Mouse (Mus musculus) heart, embryonic 12.5 days (tissue): ENCODE measurements around the gene Ppp2r3a. TPM values are rescaled to one million over a fixed set of nuclear protein-coding genes. Genes with fewer than 3 reads are reported as not detected.
A peak's percentile ranks its signal among the peaks of the same experiment; 100 is the strongest.

Experiments
- ATAC-seq: fragments of 200-750 bp; cut with Nextera tagmentation; 2 replicates; pipeline ENCODE4 v1.8.0; 2017; ENCODE audit warnings: moderate TSS enrichment, moderate library complexity; ENCODE audit not compliant: insufficient number of reproducible peaks, low FRiP score
- H3K27ac ChIP-seq: fragments of 300-500 bp; sonication (generic); 2 replicates; pipeline ENCODE4 v1.5.1; 2016; ENCODE audit warnings: mild to moderate bottlenecking, moderate library complexity; ENCODE audit not compliant: poor library complexity, severe bottlenecking
- H3K27me3 ChIP-seq: fragments of 300-500 bp; sonication (generic); replicated peaks from 2 replicates; pipeline ENCODE4 v1.6.1; 2016; ENCODE audit warnings: mild to moderate bottlenecking, moderate library complexity
- H3K36me3 ChIP-seq: fragments of 300-500 bp; sonication (generic); 2 replicates; pipeline ENCODE4 v1.6.1; 2016; ENCODE audit warnings: mild to moderate bottlenecking, moderate library complexity
- H3K4me1 ChIP-seq: fragments of 300-500 bp; sonication (generic); replicated peaks from 2 replicates; pipeline ENCODE4 v1.6.1; 2016; ENCODE audit warnings: mild to moderate bottlenecking
- H3K4me2 ChIP-seq: fragments of 300-500 bp; sonication (generic); 2 replicates; pipeline ENCODE4 v1.6.1; 2016; ENCODE audit warnings: mild to moderate bottlenecking, moderate library complexity
- H3K4me3 ChIP-seq: fragments of 300-500 bp; sonication (generic); 2 replicates; pipeline ENCODE4 v1.5.1; 2016; ENCODE audit warnings: mild to moderate bottlenecking
- H3K9ac ChIP-seq: fragments of 300-500 bp; sonication (generic); 2 replicates; pipeline ENCODE4 v1.6.1; 2016; ENCODE audit warnings: mild to moderate bottlenecking, moderate library complexity
- H3K9me3 ChIP-seq: fragments of 300-500 bp; sonication (generic); replicated peaks from 2 replicates; pipeline ENCODE4 v1.6.1; 2016; ENCODE audit warnings: mild to moderate bottlenecking, moderate library complexity
- WGBS: fragments of 180-500 bp; shearing (Covaris S2); methylation state at CpG from one replicate; pipeline ENCODE4 v1.1.7; 2016; 5-methylcytosine and 5-hydroxymethylcytosine counted together
- polyA plus RNA-seq: library from polyadenylated mRNA; unstranded; fragments of >200 nt; fragmentation: Nextera tagmentation; extraction: Ambion mirVana; gene quantifications from 2 replicates; pipeline ENCODE4 v1.2.1, GENCODE M21; 2016

Ppp2r3a gene
- polyA plus RNA-seq, 1 experiment from 2014 or later, result 80.5 TPM

- peak; percentile 76 for ATAC-seq
- peak overlapping the region; percentile 89 for H3K4me3 ChIP-seq
- H3K4me2 ChIP-seq, result peak overlapping the region; percentile 93
- WGBS, result under 1% methylated on average over 93 of the region's 100 CpGs
- H3K4me1 ChIP-seq, result peaks cover 22% of the 10 kb centered on the region
- H3K9ac ChIP-seq, result peak overlapping the region; percentile 95
- H3K27ac ChIP-seq, result peak overlapping the region; percentile 98
- 0 out of 2 replicates have a peak, but pooled peaks cover 3% of the 10 kb centered on the region for H3K9me3 ChIP-seq
- H3K36me3 ChIP-seq, result no peaks in the 10 kb centered on the region
- H3K27me3 ChIP-seq, result no peaks in the 10 kb centered on the region
These were observed 177.1 kb downstream of the Ppp2r3a start for GRCm38 (mm10) chr9:101074332-101075021.

GRCm38 (mm10) chr9:101073987-101074331 lies 177.6 kb downstream of the Ppp2r3a start, which contains the start of gene Msl2:
TSS of gene Msl2 (plus strand) at chr9:101074101.
- peak within 1 kb of the TSS; percentile 93 for H3K4me2 ChIP-seq

GRCm38 (mm10) chr9:101073041-101073986 lies 178.3 kb downstream of the Ppp2r3a start:
- Histone ChIP-seq H3K27ac (peak overlapping the region; percentile 98), H3K4me3 (peak overlapping the region; percentile 89), H3K36me3 (no peaks in the 10 kb centered on the region), H3K4me1 (peaks cover 12% of the 10 kb centered on the region), H3K9me3 (0 out of 2 replicates have a peak, but pooled peaks cover 3% of the 10 kb centered on the region), H3K27me3 (no peaks in the 10 kb centered on the region), H3K4me2 (peak overlapping the region; percentile 93), H3K9ac (peak overlapping the region; percentile 88)
- 2% methylated on average over 51 of the region's 65 CpGs for WGBS
- ATAC-seq, result peak; percentile 94

More at GRCm38 (mm10) chr9:101073987-101074331, 177.6 kb downstream of the Ppp2r3a start, which contains the start of gene Msl2:
- Histone ChIP-seq H3K9me3 (0 out of 2 replicates have a peak, but pooled peaks cover 3% of the 10 kb centered on the region), H3K9ac (peak within 1 kb of the TSS; percentile 95), H3K36me3 (no peaks in the 10 kb centered on the region), H3K27me3 (no peaks in the 10 kb centered on the region), H3K4me1 (peaks cover 18% of the 10 kb centered on the region), H3K4me3 (peak within 1 kb of the TSS; percentile 89), H3K27ac (peak within 1 kb of the TSS; percentile 98)
- under 1% methylated on average over 30 of the region's 43 CpGs for WGBS
- peak; percentile 68 for ATAC-seq

- no peak overlapping the region for H3K4me3 ChIP-seq
- peak overlapping the region; percentile 26; the same call in 1 of the 2 replicates for H3K4me2 ChIP-seq
- ATAC-seq, result no peak
- H3K36me3 ChIP-seq, result no peaks in the 10 kb centered on the region
- 29% methylated on average over 5 of the region's 5 CpGs for WGBS
- H3K9ac ChIP-seq, result peak overlapping the region; percentile 19; the same call in 1 of the 2 replicates
- no peaks in the 10 kb centered on the region for H3K27me3 ChIP-seq
- H3K4me1 ChIP-seq, result peaks cover 8% of the 10 kb centered on the region
- 0 out of 2 replicates have a peak, but pooled peaks cover 3% of the 10 kb centered on the region for H3K9me3 ChIP-seq
- H3K27ac ChIP-seq, result no peak overlapping the region
These were observed 179.1 kb downstream of the Ppp2r3a start for GRCm38 (mm10) chr9:101072506-101072905.

DNA sequence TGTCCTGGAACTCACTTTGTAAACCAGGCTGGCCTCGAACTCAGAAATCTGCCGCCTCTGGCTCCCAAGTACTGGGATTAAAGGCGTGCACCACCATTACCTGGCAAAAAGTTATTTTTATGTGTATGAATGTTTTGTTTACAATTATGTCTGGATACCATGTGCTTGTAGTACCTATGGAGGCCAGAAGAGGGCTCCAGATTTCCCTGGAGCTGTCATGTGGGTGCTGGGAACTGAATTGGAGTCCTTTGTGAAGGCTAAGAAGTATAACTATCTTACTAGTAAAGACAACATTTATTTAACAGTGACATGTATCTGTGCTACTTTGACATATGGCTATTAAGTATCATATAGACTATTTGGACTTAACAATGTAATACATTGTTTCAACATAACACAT lies 181.8 kb downstream of the Ppp2r3a start:
- Histone ChIP-seq H3K4me1 (no peaks in the 10 kb centered on the region), H3K9me3 (0 out of 2 replicates have a peak, but pooled peaks cover 7% of the 10 kb centered on the region), H3K9ac (no peak overlapping the region), H3K27me3 (no peaks in the 10 kb centered on the region), H3K4me2 (no peak overlapping the region), H3K4me3 (no peak overlapping the region), H3K36me3 (no peaks in the 10 kb centered on the region), H3K27ac (no peak overlapping the region)
- ATAC-seq, result no peak
- WGBS, result 93% methylated on average over 3 of the region's 3 CpGs

- ATAC-seq, result no peak
- Histone ChIP-seq H3K4me2 (no peak overlapping the region), H3K9me3 (0 out of 2 replicates have a peak, but pooled peaks cover 7% of the 10 kb centered on the region), H3K4me1 (no peaks in the 10 kb centered on the region), H3K27ac (no peak overlapping the region), H3K27me3 (no peaks in the 10 kb centered on the region), H3K36me3 (no peaks in the 10 kb centered on the region), H3K4me3 (no peak overlapping the region), H3K9ac (no peak overlapping the region)
- WGBS, result 89% methylated on average over 3 of the region's 3 CpGs
These were observed 186.5 kb downstream of the Ppp2r3a start for GRCm38 (mm10) chr9:101065076-101065602.

GRCm38 (mm10) chr9:101062253-101062780 lies 189.3 kb downstream of the Ppp2r3a start:
- Histone ChIP-seq H3K27me3 (no peaks in the 10 kb centered on the region), H3K9me3 (peaks cover 6% of the 10 kb centered on the region; the same call in 1 of the 2 replicates), H3K4me2 (no peak overlapping the region), H3K36me3 (no peaks in the 10 kb centered on the region), H3K9ac (no peak overlapping the region), H3K4me3 (no peak overlapping the region), H3K4me1 (no peaks in the 10 kb centered on the region), H3K27ac (no peak overlapping the region)
- 75% methylated on average over 6 of the region's 6 CpGs for WGBS
- ATAC-seq, result no peak

DNA sequence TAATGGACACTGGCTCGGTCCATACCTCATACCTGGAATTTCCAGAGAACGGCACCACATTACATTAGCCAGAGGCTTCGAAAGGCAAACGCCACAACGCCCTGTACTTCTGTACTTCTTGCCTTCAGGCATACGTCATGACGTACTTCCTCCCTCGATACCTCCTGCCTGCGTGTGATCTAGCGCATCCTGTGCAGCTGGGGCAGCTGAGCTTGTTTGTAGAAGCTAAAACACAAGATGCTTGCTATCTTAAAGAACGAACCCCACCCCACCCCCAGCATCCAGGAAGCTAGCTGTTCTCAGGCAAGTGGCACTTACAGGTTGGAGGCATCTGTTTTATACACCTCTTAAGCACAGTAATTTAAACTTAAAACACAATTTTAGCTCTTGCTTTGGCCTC lies 190.6 kb downstream of the Ppp2r3a start:
- Histone ChIP-seq H3K27ac (no peak overlapping the region), H3K36me3 (no peaks in the 10 kb centered on the region), H3K9ac (no peak overlapping the region), H3K4me2 (no peak overlapping the region), H3K4me3 (no peak overlapping the region), H3K4me1 (no peaks in the 10 kb centered on the region), H3K9me3 (peaks cover 3% of the 10 kb centered on the region; the same call in 1 of the 2 replicates), H3K27me3 (no peaks in the 10 kb centered on the region)
- no peak for ATAC-seq
- WGBS, result 70% methylated on average over 11 of the region's 11 CpGs

DNA sequence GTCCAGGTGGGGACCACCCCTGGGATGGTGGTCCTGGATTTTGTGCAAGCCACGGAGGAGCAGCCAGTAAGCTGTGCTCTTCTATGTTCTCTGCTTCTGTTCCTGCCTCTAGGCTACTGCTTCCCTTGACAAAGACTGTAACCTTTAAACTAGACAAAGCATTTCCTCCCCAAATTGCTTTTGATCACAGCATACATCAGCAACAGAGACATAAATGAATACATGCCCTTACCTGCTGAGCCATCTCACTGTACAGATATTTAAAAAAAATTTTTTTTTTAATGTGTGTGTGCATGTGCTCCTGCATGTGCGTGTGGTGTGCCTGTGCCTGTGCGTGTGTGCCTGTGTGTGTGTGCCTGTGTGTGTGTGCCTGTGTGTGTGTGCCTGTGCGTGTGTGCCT lies 194.4 kb downstream of the Ppp2r3a start:
- Histone ChIP-seq H3K27me3 (no peaks in the 10 kb centered on the region), H3K27ac (no peak overlapping the region), H3K9me3 (peaks cover 3% of the 10 kb centered on the region; the same call in 1 of the 2 replicates), H3K4me2 (no peak overlapping the region), H3K9ac (no peak overlapping the region), H3K4me1 (no peaks in the 10 kb centered on the region), H3K36me3 (no peaks in the 10 kb centered on the region), H3K4me3 (no peak overlapping the region)
- 92% methylated on average over 4 of the region's 4 CpGs for WGBS
- no peak for ATAC-seq
